Mouse (Mus musculus) thymus, postnatal 25 days (tissue): ENCODE measurements around the gene Pithd1.
A peak's percentile ranks its signal among the peaks of the same experiment; 100 is the strongest.

Experiments
- DNase-seq: peaks from one replicate; pipeline ENCODE4 v3.0.0; 2022

Pithd1 gene

DNA sequence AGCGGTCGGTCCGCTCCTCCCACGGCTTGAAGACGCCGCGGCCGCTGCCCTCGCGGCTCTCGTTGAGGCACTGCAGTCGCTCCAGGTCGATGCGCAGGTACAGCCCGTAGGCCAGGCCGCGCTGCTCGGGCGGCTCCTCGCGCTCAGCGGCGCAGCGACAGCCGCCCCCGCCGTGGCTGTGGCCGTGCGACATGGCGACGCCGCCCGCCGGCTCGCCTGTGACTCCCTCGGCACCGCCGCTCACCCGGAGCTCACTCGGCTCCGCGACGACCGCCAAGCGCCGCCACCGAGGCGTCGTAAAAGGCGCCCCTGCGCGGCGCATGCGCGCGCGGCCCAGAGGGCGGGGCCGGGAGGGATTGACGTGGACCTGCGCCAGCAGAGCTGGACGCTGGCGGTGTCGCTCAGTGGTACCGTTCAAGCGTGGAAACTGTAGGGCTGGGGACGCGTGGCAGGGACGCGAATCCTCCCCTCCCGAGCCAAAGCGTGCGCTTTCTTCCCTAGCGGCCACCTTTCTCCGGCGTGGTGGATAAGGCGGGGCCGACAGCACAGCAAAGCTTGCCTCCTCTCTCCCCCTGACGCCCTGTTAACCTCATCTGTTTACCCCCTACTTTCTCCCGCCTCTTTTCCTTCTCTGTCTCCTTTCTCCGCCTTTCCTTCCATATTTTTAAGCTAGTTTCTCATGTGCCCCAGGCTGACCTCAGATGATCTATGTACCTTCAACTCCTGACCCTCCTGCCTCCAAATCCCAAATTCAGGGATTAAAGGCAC, at the start of gene Pithd1:
TSS of gene Pithd1 (minus strand) at position 322 of the 768 bp plus-strand sequence.
- peak; percentile 95 for DNase-seq

DNA sequence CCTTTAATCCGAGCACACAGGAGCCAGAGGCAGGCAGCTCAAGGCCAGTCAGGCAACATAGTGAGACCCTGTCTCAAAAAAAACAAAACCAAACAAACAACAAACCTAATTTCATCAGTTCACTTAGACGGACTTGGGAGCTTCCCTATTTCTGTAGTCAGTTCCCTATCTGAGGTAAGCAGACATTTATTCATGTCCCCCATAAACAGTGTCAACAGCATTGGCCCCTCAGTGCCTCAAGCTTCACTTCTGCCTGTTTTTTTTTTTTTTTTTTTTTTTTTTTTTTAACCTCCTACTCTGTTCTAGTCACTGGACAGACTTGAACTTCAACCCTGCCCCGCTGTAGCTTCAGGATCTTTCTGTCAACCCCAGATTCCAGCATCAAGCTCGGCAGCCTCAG, 48.0 kb upstream of the Pithd1 start:
- no peak for DNase-seq

DNA sequence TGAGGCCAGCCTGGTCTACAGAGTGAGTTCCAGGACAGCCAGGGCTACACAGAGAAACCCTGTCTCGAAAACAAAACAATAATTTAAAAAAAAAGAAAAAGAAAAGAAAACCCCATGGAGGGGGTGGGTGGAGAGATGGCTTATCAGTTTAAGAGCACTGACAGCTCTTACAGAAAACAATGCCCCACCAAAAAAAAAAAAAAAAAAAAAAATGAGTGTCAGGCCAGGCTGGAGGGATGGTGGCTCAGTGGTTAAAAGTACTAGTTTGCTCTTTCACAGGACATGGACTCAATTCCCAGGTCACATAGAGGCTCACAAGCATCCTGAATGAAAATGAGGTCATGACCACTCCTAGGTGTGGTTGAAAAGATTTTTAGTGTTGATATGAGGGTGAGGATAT, 46.2 kb upstream of the Pithd1 start:
- DNase-seq: no peak

DNA sequence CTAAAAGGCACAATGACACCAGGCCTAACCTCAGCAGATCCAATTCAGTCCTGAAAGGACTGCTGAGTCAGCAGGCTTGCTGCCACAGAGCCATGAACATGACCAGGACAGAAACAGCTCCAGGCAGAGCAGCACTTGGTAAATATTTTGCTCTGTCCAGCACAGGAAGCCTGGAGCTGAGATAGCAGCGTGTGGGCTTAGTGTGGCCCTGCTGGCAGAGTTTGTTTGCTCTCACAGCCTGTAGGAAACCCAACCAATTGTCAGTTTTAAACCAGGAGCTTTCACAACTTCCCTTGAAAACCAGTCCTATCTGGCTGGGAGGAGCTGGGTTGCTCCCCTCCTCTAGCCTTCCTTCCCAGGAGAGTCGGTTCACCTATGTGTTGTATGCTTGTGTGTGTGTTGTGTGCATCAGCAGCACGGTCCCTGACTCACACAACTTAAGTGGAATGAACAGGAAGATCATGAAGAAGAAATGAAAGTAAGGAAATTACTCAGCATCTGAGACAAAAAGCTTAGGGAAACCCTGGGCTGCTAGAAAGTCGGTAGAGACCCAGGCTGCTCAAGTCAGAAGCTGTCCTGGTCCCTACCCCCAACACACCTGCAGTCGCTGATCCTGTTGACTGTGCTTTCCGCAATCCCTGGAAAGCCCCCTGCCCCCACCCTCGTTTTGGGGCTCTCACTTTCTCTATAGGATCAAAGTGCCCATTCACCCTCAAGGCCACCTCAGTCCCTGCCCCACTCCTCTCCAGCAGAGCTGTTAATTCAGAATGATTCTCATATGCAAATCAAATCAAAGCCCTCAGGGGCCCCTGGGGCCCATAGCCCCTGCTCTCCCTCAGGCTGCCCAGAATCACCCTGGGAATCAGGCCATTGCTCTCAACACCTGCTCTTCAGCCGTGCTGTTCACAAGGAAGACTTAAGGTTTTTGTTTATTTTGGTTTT, 44.2 kb upstream of the Pithd1 start:
- peak; percentile 16 for DNase-seq

DNA sequence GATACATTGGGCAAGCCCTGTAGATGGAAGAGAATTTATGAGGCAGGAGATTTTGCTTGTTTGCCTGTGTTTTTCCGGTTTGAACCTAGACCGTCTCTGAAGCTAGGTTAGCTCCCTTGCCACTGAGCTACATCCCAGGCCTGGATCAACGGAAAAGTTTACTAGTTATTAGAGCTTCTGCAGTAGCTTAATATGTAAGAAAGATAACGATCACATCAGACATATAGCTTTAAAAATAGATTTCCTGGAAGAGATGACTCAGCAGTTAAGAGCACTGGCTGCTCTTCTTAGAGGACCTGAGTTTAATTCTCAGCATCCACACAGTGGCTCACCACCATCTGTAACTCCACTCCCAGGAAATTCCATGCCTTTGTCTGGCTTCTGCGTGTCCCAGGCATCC, 41.6 kb upstream of the Pithd1 start:
- no peak for DNase-seq

DNA sequence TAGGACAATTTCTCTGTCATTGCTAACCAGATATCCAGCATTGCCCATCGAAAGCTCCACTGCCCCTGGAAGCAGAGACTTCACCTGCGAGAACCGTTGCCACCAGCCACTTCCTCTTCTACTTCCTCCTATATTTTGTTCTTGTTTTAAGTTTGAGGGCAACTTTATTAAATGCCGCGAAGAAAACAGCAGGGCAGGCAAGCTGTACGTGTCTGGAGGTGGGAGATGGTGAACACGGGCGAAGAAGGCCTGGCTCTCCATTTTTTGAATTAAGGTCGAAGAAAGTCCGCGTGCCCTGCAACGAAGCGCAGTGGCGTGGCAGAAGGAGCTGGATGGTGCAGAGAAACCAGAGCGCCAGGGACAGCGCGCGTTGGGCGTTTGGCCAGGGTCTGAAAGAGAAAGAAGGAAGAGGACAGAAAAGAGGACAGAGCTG, 41.1 kb upstream of the Pithd1 start:
- DNase-seq: peak; percentile 56

DNA sequence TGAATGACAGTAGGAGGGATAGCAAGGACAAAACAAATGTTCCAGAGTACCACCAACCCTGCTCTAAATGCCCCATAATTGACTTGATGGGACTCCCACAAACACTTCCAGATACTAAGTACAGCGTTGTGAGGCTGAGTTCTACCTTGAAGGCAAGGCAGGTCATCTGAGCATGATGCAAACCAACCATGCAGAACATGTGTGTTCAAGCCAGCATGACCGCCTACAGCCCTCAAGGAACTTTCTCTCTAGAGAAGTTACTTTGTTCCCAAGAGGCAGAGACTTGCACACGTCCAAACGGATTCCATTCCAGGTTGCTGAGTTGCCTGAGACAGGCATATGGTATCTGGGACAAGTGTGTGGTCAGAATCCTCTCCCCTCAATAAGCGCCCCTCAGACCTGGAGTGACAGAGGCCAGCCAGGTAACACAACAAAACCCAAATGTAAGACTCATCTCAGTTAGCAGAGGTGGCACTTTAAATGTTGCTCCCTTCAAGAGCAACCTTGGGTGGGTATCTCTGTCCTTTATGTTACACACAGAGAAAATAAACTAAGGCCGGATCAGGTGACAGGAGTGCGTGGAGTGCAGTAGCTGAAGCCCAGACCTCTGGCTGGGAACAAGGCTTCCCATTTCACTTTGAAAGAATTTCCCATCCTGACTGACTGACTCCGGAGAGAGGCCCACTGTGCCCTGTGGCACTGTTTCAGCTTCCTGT, 40.5 kb upstream of the Pithd1 start:
- no peak for DNase-seq

DNA sequence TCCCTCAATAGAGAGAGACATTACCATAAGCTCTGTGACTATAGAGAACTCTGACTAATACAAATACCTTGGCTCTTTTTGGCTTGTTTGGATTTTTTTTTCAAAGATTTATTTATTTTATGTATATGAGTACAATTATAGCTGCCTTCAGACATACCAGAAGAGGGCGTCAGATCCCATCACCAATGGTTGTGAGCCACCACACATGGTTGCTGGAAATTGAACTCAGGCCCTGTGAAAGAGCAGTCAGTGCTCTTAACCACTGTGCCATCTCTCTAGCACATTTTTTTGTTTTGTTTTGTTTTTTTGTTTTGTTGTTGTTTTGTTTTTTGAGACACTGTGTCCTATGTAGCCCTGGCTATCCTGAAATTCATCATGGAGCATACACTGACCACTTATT, 38.3 kb upstream of the Pithd1 start:
- no peak for DNase-seq

DNA sequence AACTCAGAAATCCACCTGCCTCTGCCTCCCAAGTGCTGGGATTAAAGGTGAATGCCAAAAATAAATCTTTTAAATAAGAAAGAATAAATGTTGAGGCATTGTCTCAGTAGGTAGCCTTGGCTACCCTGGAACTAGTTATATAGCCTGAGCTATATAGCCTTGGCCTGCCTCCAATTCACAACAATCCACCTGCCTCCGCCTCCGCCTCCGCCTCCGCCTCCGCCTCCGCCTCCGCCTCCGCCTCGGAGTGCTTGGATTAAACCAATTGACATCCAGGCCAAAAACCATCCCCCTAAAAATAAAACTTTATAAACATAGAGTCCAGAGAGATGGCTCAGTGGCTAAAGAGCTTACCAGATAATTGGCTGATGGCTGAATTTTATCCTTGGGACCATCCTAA, 35.9 kb upstream of the Pithd1 start:
- DNase-seq: no peak

DNA sequence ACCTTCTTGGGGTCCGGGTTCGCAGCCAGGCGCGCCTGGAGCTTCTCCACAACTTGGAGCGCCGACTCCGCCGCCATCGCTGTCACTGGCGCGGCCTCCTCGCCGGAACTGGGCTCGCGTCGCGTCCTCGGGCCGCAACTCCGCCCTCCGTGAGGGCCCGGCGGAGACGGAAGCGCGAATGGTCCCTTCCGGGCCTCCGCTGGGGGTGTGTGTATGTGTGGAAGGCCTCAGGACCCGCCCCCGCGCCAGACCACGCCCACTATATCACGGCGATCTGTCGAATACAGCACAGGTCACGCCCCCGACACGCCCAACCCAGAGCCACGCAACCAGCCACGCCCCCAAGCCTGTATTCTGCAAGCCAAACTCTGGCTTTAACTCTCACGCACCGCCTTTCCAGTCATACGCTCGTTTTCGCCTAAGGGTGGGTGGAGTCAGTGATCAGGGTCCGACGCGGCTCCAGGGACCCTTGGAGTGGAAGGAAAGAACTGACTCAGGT, 34.5 kb upstream of the Pithd1 start, which contains the start of gene Eloa:
TSS of gene Eloa (minus strand) at position 215 of the 499 bp plus-strand sequence.
- DNase-seq: peak; percentile 100

DNA sequence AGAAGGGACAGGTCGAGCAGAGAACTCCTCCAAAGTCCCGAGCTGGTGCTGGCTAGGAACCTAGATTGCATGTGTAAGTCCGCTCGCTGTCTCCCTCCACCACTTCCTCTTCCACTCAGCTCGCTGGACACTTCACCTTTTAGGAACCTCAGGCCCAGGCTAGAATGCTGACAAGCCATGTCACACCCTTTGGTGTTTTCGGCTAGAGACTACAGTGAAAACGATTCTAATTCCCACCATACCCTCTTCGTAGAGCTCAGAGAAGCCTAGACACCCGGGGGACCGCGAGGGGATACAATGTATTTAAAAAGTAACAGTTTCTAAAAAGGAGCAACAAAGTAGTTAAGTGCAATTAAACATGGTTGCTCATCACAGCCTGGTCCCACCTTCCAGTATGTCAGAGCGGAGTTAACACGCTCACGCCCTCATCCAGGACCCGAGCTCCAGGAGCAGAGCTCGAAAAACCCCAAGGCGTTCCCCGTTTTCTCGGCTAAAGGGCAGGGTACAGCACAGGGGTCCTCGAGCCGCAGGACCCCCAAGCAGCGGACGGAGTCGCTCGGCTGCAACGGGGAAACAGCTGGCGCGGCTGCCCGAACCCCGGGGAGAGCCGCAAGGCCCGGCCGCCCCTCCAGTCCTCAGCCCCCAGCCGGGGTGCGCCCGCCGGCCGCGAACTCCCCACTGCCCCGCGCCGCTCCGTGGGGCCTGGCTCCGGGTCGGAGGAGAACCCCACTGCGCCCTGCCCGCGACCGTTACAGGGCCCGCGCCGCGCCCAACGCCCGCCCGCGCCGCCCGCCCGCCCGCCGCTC, 33.9 kb upstream of the Pithd1 start:
- no peak for DNase-seq

DNA sequence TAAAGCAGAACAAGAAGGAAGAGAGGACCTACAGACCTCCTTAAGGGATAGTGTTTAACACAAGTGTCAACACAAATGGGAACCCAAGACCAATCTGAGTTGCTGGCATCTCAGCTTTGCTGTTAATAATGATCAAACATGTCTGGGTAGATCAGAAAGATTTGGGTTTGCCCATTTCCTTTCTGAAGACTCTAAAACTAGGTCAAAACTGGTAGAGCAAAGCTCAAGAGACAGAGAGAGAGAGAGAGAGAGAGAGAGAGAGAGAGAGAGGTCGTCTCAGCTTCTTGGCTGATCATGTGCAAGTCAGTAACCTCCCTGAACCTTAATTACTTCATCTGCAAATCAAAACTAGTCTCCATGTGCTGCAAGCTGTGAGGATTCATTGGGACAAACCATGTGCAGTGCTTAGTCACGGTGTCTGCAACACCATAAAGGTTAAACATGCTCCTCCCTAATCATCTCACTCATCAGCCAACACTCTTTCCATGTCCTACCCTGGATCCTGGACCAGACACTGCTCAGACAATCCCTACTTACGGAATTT, 29.1 kb upstream of the Pithd1 start:
- DNase-seq: no peak

DNA sequence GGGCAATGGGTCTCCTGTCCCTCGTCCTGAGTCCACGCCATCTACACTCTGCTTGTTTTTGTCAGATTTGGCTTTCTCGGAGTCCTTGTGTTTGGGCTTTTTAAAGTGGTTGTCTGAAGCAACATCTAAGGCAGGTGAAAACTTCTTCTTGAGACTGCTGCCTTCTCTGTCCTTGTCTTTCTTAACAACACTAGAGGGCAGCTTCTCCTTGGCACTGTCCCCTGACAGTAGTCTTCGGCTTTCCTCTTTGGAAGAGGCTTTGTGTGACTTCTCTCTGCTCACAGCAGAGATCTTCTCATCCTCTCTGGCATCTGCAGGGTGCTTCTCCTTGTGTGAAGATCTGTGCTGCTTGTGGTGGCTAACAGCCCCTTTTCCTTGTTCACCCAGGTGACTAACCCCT, 23.5 kb upstream of the Pithd1 start:
- no peak for DNase-seq

DNA sequence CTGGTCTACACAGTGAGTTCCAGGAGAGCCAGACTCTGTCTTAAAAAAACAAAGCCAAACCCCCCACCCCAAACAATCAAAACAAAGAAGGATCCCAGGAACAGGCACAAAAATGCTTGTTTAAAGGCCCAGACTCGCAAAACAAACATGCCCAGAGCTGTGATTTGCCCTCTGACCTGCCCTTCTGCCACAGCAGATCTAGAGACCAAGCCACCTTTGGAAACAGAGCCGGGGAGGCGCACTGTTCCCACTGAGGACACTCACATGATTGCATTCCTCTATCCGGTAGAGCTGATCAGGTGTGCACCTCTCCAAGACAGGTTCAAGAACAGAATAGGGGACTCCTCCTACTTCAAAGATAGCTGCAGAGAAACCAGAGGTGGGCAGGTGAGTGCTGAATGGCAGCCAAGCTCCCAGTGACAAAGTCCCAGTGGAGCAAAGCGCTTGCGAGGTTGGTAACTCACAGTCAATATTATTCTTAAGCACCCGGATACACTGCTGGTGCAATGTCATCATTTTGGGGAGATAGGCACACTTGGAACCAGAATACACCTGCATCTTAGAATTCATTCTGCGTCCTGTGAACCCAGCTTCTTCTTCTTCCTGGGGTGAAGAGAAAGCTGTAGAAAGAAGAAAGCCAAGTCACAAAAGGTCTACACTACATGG, 21.9 kb upstream of the Pithd1 start:
- DNase-seq: no peak

DNA sequence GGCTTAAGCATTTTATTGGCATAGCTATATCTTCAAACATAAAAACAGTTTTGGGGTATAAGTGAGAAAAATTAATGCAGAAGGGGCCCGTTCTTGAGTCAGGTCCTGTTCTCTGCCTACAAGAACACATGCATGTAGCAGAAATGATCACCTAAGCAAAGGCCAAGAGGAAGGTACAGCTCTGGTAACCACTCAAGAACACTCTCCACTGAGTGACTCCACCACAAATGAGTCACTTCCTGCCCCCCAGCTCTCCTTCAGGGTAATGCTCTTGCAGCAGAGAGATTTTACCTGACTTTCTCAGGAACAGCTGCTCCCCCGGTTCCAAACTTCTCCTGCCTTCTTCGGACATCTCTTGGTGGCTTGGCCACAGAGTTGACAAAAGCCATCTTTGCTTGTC, 19.8 kb upstream of the Pithd1 start:
- DNase-seq: no peak

DNA sequence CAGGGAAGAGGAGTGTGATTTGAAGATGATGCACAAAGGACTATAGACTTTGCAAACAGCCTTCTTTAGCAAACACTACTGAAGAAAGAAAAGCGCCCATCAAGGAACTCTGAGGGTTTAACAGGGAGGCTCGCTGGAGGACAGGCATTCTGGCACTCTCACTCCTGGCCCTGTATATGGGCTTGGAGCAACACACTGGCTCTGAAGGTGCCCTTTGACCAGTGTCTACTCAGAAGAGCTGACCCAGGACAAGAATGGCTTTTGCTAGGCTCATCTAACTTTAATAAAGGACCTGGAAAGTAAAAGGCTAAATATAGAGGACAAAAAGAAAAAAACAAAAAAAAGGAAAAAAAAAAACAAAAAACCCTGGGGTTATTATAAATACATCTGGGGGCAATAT, 17.9 kb upstream of the Pithd1 start:
- DNase-seq: no peak

DNA sequence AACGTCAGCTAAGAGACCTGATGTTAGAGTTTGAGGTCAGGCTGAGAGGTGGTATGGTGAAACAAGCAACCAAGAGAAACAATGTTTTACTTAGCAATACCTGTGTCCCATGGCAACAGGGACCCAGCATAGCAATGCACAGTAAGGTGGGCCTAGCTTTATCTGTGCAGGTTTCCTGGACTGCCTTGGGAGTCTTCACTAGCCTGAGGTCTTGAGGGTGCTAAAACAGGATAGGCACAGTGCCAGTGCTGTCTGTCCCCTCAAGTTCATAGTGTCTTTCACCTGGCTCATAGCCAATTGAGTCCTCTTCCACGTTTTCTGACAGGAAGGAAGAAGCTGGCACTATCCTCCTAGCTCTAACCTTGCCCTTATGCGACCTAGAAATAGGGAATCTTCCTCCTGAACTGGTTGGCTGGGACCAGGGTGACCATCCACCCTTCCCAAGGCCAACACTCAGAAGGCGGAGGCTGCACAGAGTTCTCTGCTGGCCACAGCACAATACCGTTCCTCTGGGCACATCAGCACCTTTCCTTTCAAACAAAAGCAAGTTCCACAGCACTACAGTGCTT, 17.1 kb upstream of the Pithd1 start:
- DNase-seq: no peak

DNA sequence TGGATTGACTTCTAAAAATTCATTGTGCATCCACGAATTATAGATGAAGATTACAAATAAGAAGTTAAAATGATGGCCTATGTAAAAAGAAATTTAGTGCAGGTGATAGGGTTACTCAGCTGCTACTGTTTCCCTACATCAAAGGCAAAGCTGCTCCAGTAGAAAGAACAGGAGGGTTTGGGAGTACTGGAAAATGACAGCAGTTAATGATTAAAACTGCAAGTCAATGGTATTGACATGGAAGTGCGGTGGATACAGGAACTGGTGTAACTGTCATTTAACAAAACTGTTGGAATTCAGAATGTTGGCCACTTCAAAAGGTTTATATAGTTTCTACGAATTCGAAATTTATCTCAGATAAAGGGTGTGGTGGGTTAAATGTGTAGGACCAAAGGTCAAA, 8.1 kb upstream of the Pithd1 start:
- DNase-seq: no peak

DNA sequence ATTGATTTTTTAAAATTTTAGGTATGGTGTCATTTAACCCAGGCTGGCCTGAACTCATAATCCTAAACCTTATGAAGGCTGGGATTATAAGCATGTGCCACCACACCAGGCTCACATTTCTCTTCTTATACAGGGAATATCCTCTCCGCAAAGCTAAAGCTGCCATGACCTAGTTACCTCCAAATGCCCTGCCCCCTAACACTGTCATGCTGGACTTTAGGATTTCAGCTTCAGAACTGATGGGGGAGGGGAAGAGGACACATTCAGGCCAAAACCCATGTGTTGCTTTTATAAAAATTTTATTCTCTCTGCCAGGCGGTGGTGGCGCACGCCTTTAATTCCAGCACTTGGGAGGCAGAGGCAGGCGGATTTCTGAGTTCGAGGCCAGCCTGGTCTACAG, 6.9 kb upstream of the Pithd1 start:
- DNase-seq: no peak

DNA sequence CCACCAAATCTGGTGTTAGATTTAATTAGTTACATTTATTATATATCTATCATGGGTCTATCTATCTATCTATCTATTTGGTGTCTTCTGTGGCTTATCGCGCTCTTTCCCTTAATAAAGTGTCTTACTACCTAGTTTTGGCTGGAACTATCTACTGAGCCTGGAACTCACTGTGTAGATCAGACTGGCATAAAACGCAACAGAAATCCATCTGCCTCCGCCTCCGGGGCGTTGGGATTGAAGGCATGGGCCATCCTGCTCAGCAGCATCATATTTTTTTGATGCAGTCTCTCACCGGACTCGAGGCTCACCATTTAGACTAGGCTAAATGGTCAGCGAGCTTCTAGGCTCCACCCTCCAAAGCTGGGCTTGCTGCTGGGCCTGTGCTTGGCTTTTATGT, 650 bp upstream of the Pithd1 start:
- DNase-seq: no peak
